In genomic region chr17:71597881-71598658, GRCm38 (mm10) we compare ENCODE assay signal across 8 mouse cellular contexts. TPM values are rescaled to one million over a fixed set of nuclear protein-coding genes. Genes with fewer than 3 reads are reported as not detected.
DNase-seq lines count a peak whose midpoint lies in the region; ATAC-seq and TF ChIP-seq lines count a peak whose summit lies in the region.

No protein-coding gene starts in this region.

- peak overlapping the region; percentile 55 for H3K4me2 ChIP-seq in forebrain, embryonic 11.5 days (ENCODE audit: low read depth, low read length, severe bottlenecking)
- H3K4me2 ChIP-seq in stomach, embryonic 14.5 days (replicated peaks; ENCODE audit: low read depth, low read length), result peak overlapping the region; percentile 84

- TF ChIP-seq CTCF in kidney, adult 2 months (conservative IDR thresholded peaks at IDR 0.05; ENCODE audit: insufficient read depth, insufficient read length, low read depth, low read length), result no peak
- TF ChIP-seq CTCF in MEL (IDR thresholded peaks at IDR 0.05 in 2 of 3, conservative IDR thresholded peaks at IDR 0.05 in 1 of 3; ENCODE audit: control insufficient read depth in 1 of 3, insufficient read depth in 1 of 3, low read depth in 2 of 3, low read length in 3 of 3, poor library complexity in 1 of 3, severe bottlenecking in 1 of 3), result no peak
- TF ChIP-seq CTCF in liver, adult 2 months (IDR thresholded peaks at IDR 0.05; ENCODE audit: low read depth, low read length), result no peak

- TF ChIP-seq RAD21 in MEL (IDR thresholded peaks at IDR 0.05; ENCODE audit: low read depth, low read length), result no peak

- peak overlapping the region; percentile 59; the same call in 1 of the 2 replicates for H3K27ac ChIP-seq in kidney, adult 2 months (ENCODE audit: insufficient read depth, low read depth, low read length)
- H3K27ac ChIP-seq in MEL (ENCODE audit: control insufficient read depth, low read depth, low read length), result peak overlapping the region; percentile 73
- H3K27ac ChIP-seq in forebrain, embryonic 11.5 days (ENCODE audit: low read depth, low read length), result no peak overlapping the region
- peak overlapping the region; percentile 84 for H3K27ac ChIP-seq in liver, adult 2 months (replicated peaks; ENCODE audit: insufficient read depth, low read depth, low read length)
- H3K27ac ChIP-seq in stomach, embryonic 14.5 days (ENCODE audit: low read length), result peak overlapping the region; percentile 23; the same call in 1 of the 2 replicates

- TF ChIP-seq POLR2A in kidney, adult 2 months (IDR thresholded peaks at IDR 0.05; ENCODE audit: low read depth, low read length), result no peak
- no peak for TF ChIP-seq POLR2A in MEL (IDR thresholded peaks at IDR 0.05; ENCODE audit: control insufficient read depth in 1 of 2, insufficient read depth in 1 of 2, low read depth in 1 of 2, low read length in 2 of 2, poor library complexity in 1 of 2)
- TF ChIP-seq POLR2A in liver, adult 2 months (IDR thresholded peaks at IDR 0.05; ENCODE audit: extremely low read depth, insufficient read depth, low read length), result no peak

- H3K9me3 ChIP-seq in MEL (replicated peaks; ENCODE audit: insufficient read depth, low read length), result no peaks in the 10 kb centered on the region
- no peaks in the 10 kb centered on the region for H3K9me3 ChIP-seq in forebrain, embryonic 11.5 days (ENCODE audit: control insufficient read depth, low read length)
- H3K9me3 ChIP-seq in stomach, embryonic 14.5 days (ENCODE audit: control insufficient read depth, low read depth, low read length), result no peaks in the 10 kb centered on the region

- peak overlapping the region; percentile 90 for H3K4me3 ChIP-seq in kidney, adult 2 months (ENCODE audit: insufficient read depth, low read depth, low read length)
- peak overlapping the region; percentile 84 to 92 for H3K4me3 ChIP-seq in MEL (ENCODE audit: control insufficient read depth in 1 of 2, insufficient read depth in 1 of 2, low read depth in 2 of 2, low read length in 2 of 2)
- H3K4me3 ChIP-seq in forebrain, embryonic 11.5 days (ENCODE audit: low read depth, low read length), result peak overlapping the region; percentile 72
- H3K4me3 ChIP-seq in liver, adult 2 months (ENCODE audit: insufficient read depth, low read depth, low read length), result peak overlapping the region; percentile 82
- H3K4me3 ChIP-seq in stomach, embryonic 14.5 days (ENCODE audit: low read depth, low read length), result peak overlapping the region; percentile 62

- under 1% methylated on average over 48 of the region's 48 CpGs for WGBS in kidney, adult 2 months
- WGBS in forebrain, embryonic 11.5 days, result under 1% methylated on average over 48 of the region's 48 CpGs
- WGBS in liver, adult 2 months, result under 1% methylated on average over 48 of the region's 48 CpGs
- WGBS in stomach, embryonic 14.5 days, result under 1% methylated on average over 48 of the region's 48 CpGs

- peak; percentile 60 for ATAC-seq in forebrain, embryonic 11.5 days (replicated peaks; ENCODE audit: low FRiP score)
- ATAC-seq in stomach, embryonic 14.5 days (ENCODE audit: insufficient number of reproducible peaks, insufficient read depth, low FRiP score, low read depth), result peak; percentile 37

- H3K9ac ChIP-seq in MEL (ENCODE audit: control insufficient read depth, low read depth, low read length, poor library complexity, severe bottlenecking), result peak overlapping the region; percentile 90
- peak overlapping the region; percentile 73 for H3K9ac ChIP-seq in forebrain, embryonic 11.5 days (ENCODE audit: low read length)
- H3K9ac ChIP-seq in liver, adult 2 months (ENCODE audit: low read depth, low read length), result peak overlapping the region; percentile 83
- peak overlapping the region; percentile 48; the same call in 1 of the 2 replicates for H3K9ac ChIP-seq in stomach, embryonic 14.5 days (replicated peaks; ENCODE audit: low read depth, low read length)

- TF ChIP-seq EP300 in MEL (IDR thresholded peaks at IDR 0.05; ENCODE audit: low read depth in 1 of 2, low read length in 2 of 2), result no peak

- H3K79me2 ChIP-seq in MEL (ENCODE audit: control insufficient read depth, insufficient read depth, low read length, poor library complexity), result peaks cover 43% of the 10 kb centered on the region
- H3K79me2 ChIP-seq in liver, adult 2 months (ENCODE audit: control insufficient read depth, insufficient read depth, low read length), result peaks cover 9% of the 10 kb centered on the region; the same call in 1 of the 2 replicates

- no peaks in the 10 kb centered on the region for H3K36me3 ChIP-seq in kidney, adult 2 months (ENCODE audit: control insufficient read depth, insufficient read depth, low read length)
- H3K36me3 ChIP-seq in MEL (ENCODE audit: control insufficient read depth in 1 of 2, insufficient read depth in 2 of 2, low read length in 2 of 2), result peaks cover 0 to 17% of the 10 kb centered on the region in 2 experiments; a peak in 2 of 4 replicates
- H3K36me3 ChIP-seq in forebrain, embryonic 11.5 days (ENCODE audit: control insufficient read depth, insufficient read depth, low read length), result no peaks in the 10 kb centered on the region
- H3K36me3 ChIP-seq in liver, adult 2 months (ENCODE audit: control insufficient read depth, insufficient read depth, low read length), result no peaks in the 10 kb centered on the region; the same call in 1 of the 2 replicates
- H3K36me3 ChIP-seq in stomach, embryonic 14.5 days (ENCODE audit: control insufficient read depth, insufficient read depth, low read length), result no peaks in the 10 kb centered on the region

- H3K27me3 ChIP-seq in kidney, adult 2 months (replicated peaks; ENCODE audit: control insufficient read depth, insufficient read depth, low read length), result no peaks in the 10 kb centered on the region
- H3K27me3 ChIP-seq in MEL (ENCODE audit: control insufficient read depth in 1 of 2, insufficient read depth in 2 of 2, low read length in 2 of 2), result no peaks in the 10 kb centered on the region
- no peaks in the 10 kb centered on the region for H3K27me3 ChIP-seq in forebrain, embryonic 11.5 days (ENCODE audit: control insufficient read depth, insufficient read depth, low read length)
- H3K27me3 ChIP-seq in liver, adult 2 months (ENCODE audit: control insufficient read depth, insufficient read depth, low read length), result no peaks in the 10 kb centered on the region
- H3K27me3 ChIP-seq in stomach, embryonic 14.5 days (ENCODE audit: control insufficient read depth, insufficient read depth, low read length), result no peaks in the 10 kb centered on the region

- peak; percentile 4 for DNase-seq in kidney, adult 2 months
- DNase-seq in kidney, adult 9 months, result no peak
- peak; percentile 24 for DNase-seq in MEL (ENCODE audit: low read depth, low spot score)
- no peak for DNase-seq in forebrain, embryonic 11.5 days (ENCODE audit: low spot score)
- DNase-seq in liver, adult 2 months (ENCODE audit: extremely low read depth, low read depth, low spot score), result peak; percentile 17
- DNase-seq in urinary bladder, postnatal 36 days (ENCODE audit: low spot score in 2 of 2), result no peak
- no peak for DNase-seq in retina, embryonic 14.5 days (ENCODE audit: low spot score)

- peaks cover 8% of the 10 kb centered on the region for H3K4me1 ChIP-seq in kidney, adult 2 months (ENCODE audit: control insufficient read depth, insufficient read depth, low read length)
- H3K4me1 ChIP-seq in MEL (ENCODE audit: control insufficient read depth in 1 of 2, insufficient read depth in 2 of 2, low read length in 2 of 2), result peaks cover 0 to 13% of the 10 kb centered on the region in 2 experiments; a peak in 2 of 4 replicates
- H3K4me1 ChIP-seq in forebrain, embryonic 11.5 days (replicated peaks; ENCODE audit: control insufficient read depth, insufficient read depth, low read length), result peaks cover 4% of the 10 kb centered on the region; the same call in 1 of the 2 replicates
- peaks cover 11% of the 10 kb centered on the region for H3K4me1 ChIP-seq in liver, adult 2 months (ENCODE audit: control insufficient read depth, insufficient read depth, low read length)
- peaks cover 5% of the 10 kb centered on the region; the same call in 1 of the 2 replicates for H3K4me1 ChIP-seq in stomach, embryonic 14.5 days (ENCODE audit: control insufficient read depth, insufficient read depth, low read length)

TF ChIP-seq in MEL, 35 proteins besides CTCF, POLR2A, EP300 and RAD21:
- TF ChIP-seq SIN3A (IDR thresholded peaks at IDR 0.05; ENCODE audit: low read length) (no peak), TCF12 (IDR thresholded peaks at IDR 0.05; ENCODE audit: low read depth, low read length) (peak; percentile 14; the same call in 1 of the 2 replicates)

RNA-seq across cellular contexts. Expression of gene Wdr43, which starts 17.6 kb away (rescaled TPM):
- 5.0 and 6.5 TPM in 2 replicates for polyA plus RNA-seq in kidney, adult 2 months (2012; rRNA removed)
- total RNA-seq in MEL (2012; rRNA removed), result 243 and 249 TPM in 2 replicates
- 100 to 1,000 TPM; 175 to 393 TPM for polyA plus RNA-seq in MEL (2012; ENCODE audit: insufficient read depth in 1 of 2, insufficient read length in 2 of 2, low read depth in 1 of 2, low replicate concordance in 2 of 2, missing spikeins in 1 of 2)
- 96.1 and 98.1 TPM in 2 replicates for polyA plus RNA-seq in forebrain, embryonic 11.5 days (2014; fragmentation: Nextera tagmentation; extraction: Ambion mirVana)
- total RNA-seq in liver, adult 2 months (2014; rRNA removed), result 19.5 and 20.3 TPM in 2 replicates
- 3.2 and 4.8 TPM in 2 replicates for polyA plus RNA-seq in liver, adult 2 months (2012; rRNA removed)
- 89.6 and 90.1 TPM in 2 replicates for polyA plus RNA-seq in stomach, embryonic 14.5 days (2014; fragmentation: Nextera tagmentation; extraction: Ambion mirVana)

RNA-seq across cellular contexts. Expression of gene Spdya, which starts 46.2 kb away (rescaled TPM):
- polyA plus RNA-seq in kidney, adult 2 months (2012; rRNA removed), result 0.08 TPM in 1 of 2 replicates, not detected in the other
- 0.20 and 0.23 TPM in 2 replicates for total RNA-seq in MEL (2012; rRNA removed)
- polyA plus RNA-seq in MEL (2012; ENCODE audit: insufficient read depth in 1 of 2, insufficient read length in 2 of 2, low read depth in 1 of 2, low replicate concordance in 2 of 2, missing spikeins in 1 of 2), result under 1 TPM in 1 of 2 experiments, not detected in 1; 0.46 TPM
- 1.3 and 2.2 TPM in 2 replicates for polyA plus RNA-seq in forebrain, embryonic 11.5 days (2014; fragmentation: Nextera tagmentation; extraction: Ambion mirVana)
- total RNA-seq in liver, adult 2 months (2014; rRNA removed), result not detected in 2 replicates
- polyA plus RNA-seq in liver, adult 2 months (2012; rRNA removed), result not detected in 2 replicates
- polyA plus RNA-seq in stomach, embryonic 14.5 days (2014; fragmentation: Nextera tagmentation; extraction: Ambion mirVana), result 1.3 and 1.5 TPM in 2 replicates

Comparison
In these comparisons a context has a peak if more than half of its experiments do, and no peak if none do; other contexts are left out.
1. DNase-seq: peak in kidney, adult 2 months (single experiment), MEL (single experiment) and liver, adult 2 months (single experiment); none in kidney, adult 9 months (single experiment), forebrain, embryonic 11.5 days (single experiment), urinary bladder, postnatal 36 days (0 of 2) and retina, embryonic 14.5 days (single experiment).
2. RNA of gene Wdr43, which starts 17.6 kb away (polyA plus RNA-seq): 175 to 393 TPM in MEL, 96.1 to 98.1 TPM in forebrain, embryonic 11.5 days and 89.6 to 90.1 TPM in stomach, embryonic 14.5 days; 5.0 to 6.5 TPM in kidney, adult 2 months and 3.2 to 4.8 TPM in liver, adult 2 months; every median in the first group is over 10 times any median in the second.
3. Peak in every context shown above with its lines, with median percentiles within 50 percentile points of each other: H3K4me3 ChIP-seq and H3K9ac ChIP-seq.